Mouse (Mus musculus) heart, postnatal 4 days (tissue): ENCODE data around the gene Pla2g5. TPM values are rescaled to one million over a fixed set of nuclear protein-coding genes. Genes with fewer than 3 reads are reported as not detected.
"Not testable (repeated sequence)": the region's sequence is repeated elsewhere in the genome, so short reads cannot be mapped to it uniquely, and the experiment has no call there.

Experiments
- DNase-seq: peaks from one replicate; pipeline ENCODE4 v3.0.0; 2021
- total RNA-seq, 2 experiments: library from RNA; stranded (reverse); gene quantifications; 2 replicates each; pipeline ENCODE4 v1.2.3; 2021

Gene Pla2g5
- total RNA-seq, 2 experiments from 2014 or later, result 7.9 to 8.6 TPM

GRCm38 (mm10) chr4:138857576-138857975, 5.7 kb downstream of the Pla2g5 start:
- DNase-seq, result no peak

- peak; percentile 81 for DNase-seq
These were observed 6.8 kb downstream of the Pla2g5 start for GRCm38 (mm10) chr4:138856491-138856890.

GRCm38 (mm10) chr4:138855092-138855632, 8.1 kb downstream of the Pla2g5 start:
- DNase-seq, result no peak

- no peak for DNase-seq
These were observed 10.3 kb downstream of the Pla2g5 start for GRCm38 (mm10) chr4:138852961-138853360.

- DNase-seq, result peak; percentile 83
These were observed 11.8 kb downstream of the Pla2g5 start for GRCm38 (mm10) chr4:138851463-138851862.

- no peak for DNase-seq
These were observed 21.9 kb downstream of the Pla2g5 start for GRCm38 (mm10) chr4:138841386-138841785.

GRCm38 (mm10) chr4:138840726-138841125, 22.6 kb downstream of the Pla2g5 start:
- no peak for DNase-seq

GRCm38 (mm10) chr4:138839806-138840205, 23.5 kb downstream of the Pla2g5 start:
- no peak for DNase-seq

GRCm38 (mm10) chr4:138827147-138827546, 36.1 kb downstream of the Pla2g5 start:
- no peak for DNase-seq

- no peak for DNase-seq
These were observed 37.3 kb downstream of the Pla2g5 start for GRCm38 (mm10) chr4:138825751-138826567.

- DNase-seq, result no peak
These were observed 38.6 kb downstream of the Pla2g5 start for GRCm38 (mm10) chr4:138824660-138825059.

GRCm38 (mm10) chr4:138824161-138824560, 39.1 kb downstream of the Pla2g5 start:
- DNase-seq, result not testable (repeated sequence)

- DNase-seq, result no peak
These were observed 42.2 kb downstream of the Pla2g5 start for GRCm38 (mm10) chr4:138821036-138821435.

- peak; percentile 83 for DNase-seq
These were observed 44.2 kb downstream of the Pla2g5 start for GRCm38 (mm10) chr4:138819101-138819500.

- DNase-seq, result no peak
These were observed 45.5 kb downstream of the Pla2g5 start for GRCm38 (mm10) chr4:138817736-138818135.

GRCm38 (mm10) chr4:138816166-138816565, 47.1 kb downstream of the Pla2g5 start:
- DNase-seq, result no peak

GRCm38 (mm10) chr4:138806920-138807541, 56.3 kb downstream of the Pla2g5 start:
- DNase-seq, result peak; percentile 38

- no peak for DNase-seq
These were observed 57.1 kb downstream of the Pla2g5 start for GRCm38 (mm10) chr4:138806160-138806559.

GRCm38 (mm10) chr4:138805248-138805647, 58.0 kb downstream of the Pla2g5 start:
- no peak for DNase-seq

- DNase-seq, result no peak
These were observed 60.4 kb downstream of the Pla2g5 start for GRCm38 (mm10) chr4:138802917-138803316.

- no peak for DNase-seq
These were observed 61.7 kb downstream of the Pla2g5 start for GRCm38 (mm10) chr4:138801631-138802030.

- DNase-seq, result peak; percentile 34
These were observed 63.0 kb downstream of the Pla2g5 start for GRCm38 (mm10) chr4:138800134-138800744.

- DNase-seq, result no peak
These were observed 66.1 kb downstream of the Pla2g5 start for GRCm38 (mm10) chr4:138797217-138797570.
